Mouse (Mus musculus) stomach, postnatal 0 days (tissue): ENCODE results near the gene Pced1b. TPM values are rescaled to one million over a fixed set of nuclear protein-coding genes. Genes with fewer than 3 reads are reported as not detected.

Experiments used
- ATAC-seq: fragments of 200-750 bp; cut with Nextera tagmentation; 2 replicates; pipeline ENCODE4 v1.8.0; 2017; ENCODE audit not compliant: low FRiP score, low TSS enrichment
- DNase-seq: peaks from one replicate; pipeline ENCODE4 v3.0.0-alpha.2; 2016; ENCODE audit warnings: low spot score
- H3K27ac ChIP-seq: fragments of 300-500 bp; sonication (generic); replicated peaks from 2 replicates; pipeline ENCODE4 v1.5.1; 2014; ENCODE audit warnings: mild to moderate bottlenecking, control low read depth
- H3K27me3 ChIP-seq: fragments of 300-500 bp; sonication (generic); 2 replicates; pipeline ENCODE4 v1.6.1; 2014; ENCODE audit warnings: low read length; ENCODE audit not compliant: control insufficient read depth, insufficient read depth
- H3K36me3 ChIP-seq: fragments of 300-500 bp; sonication (generic); 2 replicates; pipeline ENCODE4 v1.6.1; 2014; ENCODE audit warnings: low read length, mixed read lengths; ENCODE audit not compliant: control insufficient read depth, insufficient read depth
- H3K4me1 ChIP-seq: fragments of 300-500 bp; sonication (generic); replicated peaks from 2 replicates; pipeline ENCODE4 v1.6.1; 2014; ENCODE audit warnings: antibody characterized with exemption; ENCODE audit not compliant: control insufficient read depth, insufficient read depth
- H3K4me2 ChIP-seq: fragments of 300-500 bp; sonication (generic); replicated peaks from 2 replicates; pipeline ENCODE4 v1.6.1; 2014; ENCODE audit warnings: low read depth, mild to moderate bottlenecking, control low read depth, moderate library complexity
- H3K4me3 ChIP-seq: fragments of 300-500 bp; sonication (generic); 2 replicates; pipeline ENCODE4 v1.5.1; 2014; ENCODE audit warnings: low read depth, low read length, control low read depth
- H3K9ac ChIP-seq: fragments of 300-500 bp; sonication (generic); 2 replicates; pipeline ENCODE4 v1.6.1; 2014; ENCODE audit warnings: mild to moderate bottlenecking, low read length, control low read depth, mixed read lengths
- H3K9me3 ChIP-seq: fragments of 300-500 bp; sonication (generic); 2 replicates; pipeline ENCODE4 v1.6.1; 2016; ENCODE audit warnings: low read length; ENCODE audit not compliant: control insufficient read depth
- CTCF ChIP-seq: IDR thresholded peaks from 2 replicates; pipeline ENCODE4 v1.5.1; 2016; ENCODE audit warnings: antibody characterized with exemption, low read depth, mild to moderate bottlenecking, moderate library complexity
- EP300 ChIP-seq: optimal IDR thresholded peaks from 2 replicates; pipeline ENCODE3; 2016; ENCODE audit warnings: antibody characterized with exemption
- WGBS: fragments of 180-500 bp; shearing (Covaris S2); extraction: QIAGEN DNeasy Blood & Tissue Kit; methylation state at CpG from one replicate; pipeline ENCODE4 v1.1.7; 2014; 5-methylcytosine and 5-hydroxymethylcytosine counted together
- polyA plus RNA-seq: library from polyadenylated mRNA; unstranded; fragments of >200 nt; fragmentation: Nextera tagmentation; extraction: Ambion mirVana; gene quantifications from 2 replicates; pipeline ENCODE4 v1.2.1, GENCODE M21; 2015

Pced1b gene
- polyA plus RNA-seq, 1 experiment from 2014 or later, result 1.6 TPM

GRCm38 (mm10) chr15:97277328-97277727 is 30.4 kb downstream of the Pced1b start:
- no peaks in the 10 kb centered on the region for H3K4me1 ChIP-seq
- no peaks in the 10 kb centered on the region for H3K9me3 ChIP-seq
- H3K9ac ChIP-seq, result no peak overlapping the region
- TF ChIP-seq EP300 (no peak), CTCF (no peak)
- ATAC-seq, result no peak
- 81% methylated on average over 10 of the region's 10 CpGs for WGBS
- H3K27me3 ChIP-seq, result no peaks in the 10 kb centered on the region
- no peak for DNase-seq
- no peak overlapping the region for H3K27ac ChIP-seq
- H3K4me2 ChIP-seq, result no peak overlapping the region
- no peaks in the 10 kb centered on the region for H3K36me3 ChIP-seq
- H3K4me3 ChIP-seq, result no peak overlapping the region

GRCm38 (mm10) chr15:97278340-97278948 is 31.5 kb downstream of the Pced1b start:
- ATAC-seq (no peak), DNase-seq (no peak)
- 93% methylated on average over 9 of the region's 9 CpGs for WGBS
- Histone ChIP-seq H3K4me1 (no peaks in the 10 kb centered on the region), H3K4me3 (no peak overlapping the region), H3K27me3 (no peaks in the 10 kb centered on the region), H3K27ac (no peak overlapping the region), H3K4me2 (no peak overlapping the region), H3K9me3 (no peaks in the 10 kb centered on the region), H3K9ac (no peak overlapping the region), H3K36me3 (no peaks in the 10 kb centered on the region)
- TF ChIP-seq EP300 (no peak), CTCF (no peak)

GRCm38 (mm10) chr15:97280131-97280530 is 33.2 kb downstream of the Pced1b start:
- Histone ChIP-seq H3K36me3 (no peaks in the 10 kb centered on the region), H3K4me1 (no peaks in the 10 kb centered on the region), H3K27ac (no peak overlapping the region), H3K9ac (no peak overlapping the region), H3K27me3 (no peaks in the 10 kb centered on the region), H3K9me3 (no peaks in the 10 kb centered on the region), H3K4me2 (no peak overlapping the region), H3K4me3 (no peak overlapping the region)
- WGBS, result 84% methylated on average over 8 of the region's 8 CpGs
- no peak for TF ChIP-seq CTCF
- no peak for TF ChIP-seq EP300
- no peak for DNase-seq
- ATAC-seq, result no peak

- no peak overlapping the region for H3K9ac ChIP-seq
- no peaks in the 10 kb centered on the region for H3K9me3 ChIP-seq
- no peak overlapping the region for H3K27ac ChIP-seq
- H3K4me3 ChIP-seq, result no peak overlapping the region
- ATAC-seq (no peak), DNase-seq (no peak)
- H3K4me2 ChIP-seq, result no peak overlapping the region
- H3K4me1 ChIP-seq, result no peaks in the 10 kb centered on the region
- 60% methylated on average over 9 of the region's 9 CpGs for WGBS
- TF ChIP-seq CTCF (no peak), EP300 (no peak)
- H3K27me3 ChIP-seq, result no peaks in the 10 kb centered on the region
- H3K36me3 ChIP-seq, result no peaks in the 10 kb centered on the region
Observed at GRCm38 (mm10) chr15:97280776-97281175, 33.9 kb downstream of the Pced1b start.

GRCm38 (mm10) chr15:97281712-97282571 is 35.0 kb downstream of the Pced1b start:
- no peak overlapping the region for H3K4me2 ChIP-seq
- H3K9me3 ChIP-seq, result no peaks in the 10 kb centered on the region
- no peak overlapping the region for H3K9ac ChIP-seq
- no peaks in the 10 kb centered on the region for H3K36me3 ChIP-seq
- ATAC-seq, result no peak
- DNase-seq, result no peak
- no peak overlapping the region for H3K4me3 ChIP-seq
- 61% methylated on average over 10 of the region's 10 CpGs for WGBS
- no peaks in the 10 kb centered on the region for H3K4me1 ChIP-seq
- H3K27ac ChIP-seq, result no peak overlapping the region
- TF ChIP-seq EP300 (no peak), CTCF (no peak)
- no peaks in the 10 kb centered on the region for H3K27me3 ChIP-seq

- Histone ChIP-seq H3K9me3 (no peaks in the 10 kb centered on the region), H3K9ac (no peak overlapping the region), H3K4me2 (no peak overlapping the region), H3K36me3 (no peaks in the 10 kb centered on the region), H3K4me1 (no peaks in the 10 kb centered on the region), H3K27ac (no peak overlapping the region), H3K27me3 (no peaks in the 10 kb centered on the region), H3K4me3 (no peak overlapping the region)
- DNase-seq (no peak), ATAC-seq (no peak)
- WGBS, result 53% methylated on average over 6 of the region's 6 CpGs
- TF ChIP-seq CTCF (no peak), EP300 (no peak)
Observed at GRCm38 (mm10) chr15:97282572-97282881, 35.6 kb downstream of the Pced1b start.
